Mouse (Mus musculus) neural tube, embryonic 13.5 days (tissue): Measurements from ENCODE around the gene Cdc42bpb. TPM values are rescaled to one million over a fixed set of nuclear protein-coding genes. Genes with fewer than 3 reads are reported as not detected.

ENCODE experiments used
- ATAC-seq: fragments of 200-750 bp; cut with Nextera tagmentation; 2 replicates; pipeline ENCODE4 v1.8.0; 2017; ENCODE audit warnings: low read depth, mild to moderate bottlenecking, moderate TSS enrichment, moderate library complexity
- H3K27ac ChIP-seq: fragments of 300-500 bp; sonication (generic); replicated peaks from 2 replicates; pipeline ENCODE4 v1.5.1; 2015; ENCODE audit warnings: moderate library complexity, mild to moderate bottlenecking, inconsistent platforms
- H3K27me3 ChIP-seq: fragments of 300-500 bp; sonication (generic); 2 replicates; pipeline ENCODE4 v1.6.1; 2015; ENCODE audit warnings: mild to moderate bottlenecking, inconsistent platforms
- H3K36me3 ChIP-seq: fragments of 300-500 bp; sonication (generic); 2 replicates; pipeline ENCODE4 v1.6.1; 2015; ENCODE audit warnings: mild to moderate bottlenecking, inconsistent platforms
- H3K4me1 ChIP-seq: fragments of 300-500 bp; sonication (generic); replicated peaks from 2 replicates; pipeline ENCODE4 v1.6.1; 2015; ENCODE audit warnings: inconsistent platforms
- H3K4me2 ChIP-seq: fragments of 300-500 bp; sonication (generic); 2 replicates; pipeline ENCODE4 v1.6.1; 2015; ENCODE audit warnings: inconsistent platforms, mild to moderate bottlenecking, moderate library complexity
- H3K4me3 ChIP-seq: fragments of 300-500 bp; sonication (generic); 2 replicates; pipeline ENCODE4 v1.5.1; 2015; ENCODE audit warnings: mild to moderate bottlenecking, inconsistent platforms
- H3K9ac ChIP-seq: fragments of 300-500 bp; sonication (generic); 2 replicates; pipeline ENCODE4 v1.6.1; 2015; ENCODE audit warnings: moderate library complexity, mild to moderate bottlenecking, inconsistent platforms
- H3K9me3 ChIP-seq: fragments of 300-500 bp; sonication (generic); 2 replicates; pipeline ENCODE4 v1.6.1; 2016; ENCODE audit warnings: inconsistent platforms
- WGBS: fragments of 180-500 bp; shearing (Covaris S2); methylation state at CpG from one replicate; pipeline ENCODE4 v1.1.7; 2015; 5-methylcytosine and 5-hydroxymethylcytosine counted together
- polyA plus RNA-seq: library from polyadenylated mRNA; unstranded; fragments of >200 nt; fragmentation: Nextera tagmentation; extraction: Ambion mirVana; gene quantifications from 2 replicates; pipeline ENCODE4 v1.2.1, GENCODE M21; 2015

Gene Cdc42bpb
- 34.0 and 41.4 TPM in 2 replicates for polyA plus RNA-seq

DNA sequence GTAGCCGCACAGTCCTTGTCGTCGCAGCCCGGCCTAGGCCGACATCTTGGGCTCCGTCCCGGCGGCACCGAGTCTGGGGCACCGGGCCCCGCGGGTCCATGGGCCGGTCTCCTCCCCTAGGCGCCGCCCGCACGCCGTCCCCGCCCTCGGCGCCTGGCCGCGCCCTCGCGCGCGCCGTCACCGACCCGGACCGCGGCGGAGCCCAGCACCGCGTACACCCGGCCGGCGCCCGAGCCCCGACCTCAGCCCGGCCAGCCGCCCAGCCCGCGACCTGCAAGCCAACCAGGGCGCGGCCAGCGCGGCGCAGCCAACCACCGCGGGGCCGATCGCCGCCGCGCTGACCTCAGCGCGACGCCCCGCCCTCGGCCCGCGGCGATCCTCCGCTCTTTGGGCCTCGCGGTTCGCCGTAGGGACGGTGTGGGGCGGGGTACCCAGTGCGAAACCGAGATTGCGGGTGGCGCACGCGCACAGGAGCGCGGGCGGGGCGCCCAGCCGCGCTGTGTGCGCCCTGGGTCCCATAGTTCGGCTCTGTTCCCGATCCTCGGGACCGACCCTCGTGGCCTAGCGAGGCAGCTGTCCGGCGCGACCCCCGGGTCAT is at the start of gene Cdc42bpb:
Cdc42bpb (minus strand) TSS at position 343 of the 598 bp plus-strand sequence.
- Histone ChIP-seq H3K4me3 (peak within 1 kb of the TSS; percentile 99), H3K9me3 (no peaks in the 10 kb centered on the region), H3K27ac (peak within 1 kb of the TSS; percentile 96), H3K4me1 (peaks cover 35% of the 10 kb centered on the region), H3K9ac (peak within 1 kb of the TSS; percentile 94), H3K27me3 (no peaks in the 10 kb centered on the region), H3K36me3 (no peaks in the 10 kb centered on the region), H3K4me2 (peak within 1 kb of the TSS; percentile 85)
- under 1% methylated on average over 79 of the region's 94 CpGs for WGBS
- ATAC-seq, result peak; percentile 97

DNA sequence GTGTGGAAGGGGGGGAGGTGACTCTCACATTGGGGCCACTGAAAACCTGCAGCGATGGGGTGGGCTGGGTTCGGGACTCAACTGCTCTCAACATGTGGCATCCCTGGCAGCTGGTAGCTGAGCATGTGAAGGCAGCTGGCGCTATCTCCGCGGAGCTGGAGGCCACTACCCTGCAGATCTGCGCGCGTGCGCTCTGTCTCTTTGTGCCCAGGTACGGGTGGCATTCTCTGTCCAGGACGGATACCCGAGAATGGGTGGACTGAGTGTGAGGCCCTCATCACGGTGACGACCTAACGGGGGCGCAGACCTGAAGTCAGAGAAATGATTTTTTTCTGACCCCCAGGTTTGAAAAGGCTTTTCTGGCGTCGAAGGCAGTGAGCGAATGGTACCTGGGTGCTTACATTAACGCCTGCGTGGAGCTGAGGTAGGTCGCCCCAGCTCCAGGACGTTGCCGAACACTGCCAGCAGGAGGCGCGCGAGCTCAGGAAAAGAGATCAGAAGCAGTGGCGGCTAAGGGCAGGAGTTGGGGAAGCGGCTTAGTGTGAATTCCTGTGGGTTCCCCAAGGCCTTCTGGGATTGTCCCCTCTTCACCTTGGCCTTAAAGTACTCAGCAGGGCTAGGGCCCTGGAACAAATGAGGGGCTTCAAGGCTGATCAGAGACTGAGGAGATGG is 48.4 kb upstream of the Cdc42bpb start:
- Histone ChIP-seq H3K9me3 (no peaks in the 10 kb centered on the region), H3K4me2 (peak overlapping the region; percentile 24; the same call in 1 of the 2 replicates), H3K4me1 (peaks cover 54% of the 10 kb centered on the region), H3K27me3 (peaks cover 97% of the 10 kb centered on the region), H3K9ac (no peak overlapping the region), H3K36me3 (no peaks in the 10 kb centered on the region), H3K4me3 (no peak overlapping the region), H3K27ac (no peak overlapping the region)
- 17% methylated on average over 29 of the region's 29 CpGs for WGBS
- ATAC-seq, result 0 out of 2 replicates have a peak, but pooled peaks have one; percentile 51

DNA sequence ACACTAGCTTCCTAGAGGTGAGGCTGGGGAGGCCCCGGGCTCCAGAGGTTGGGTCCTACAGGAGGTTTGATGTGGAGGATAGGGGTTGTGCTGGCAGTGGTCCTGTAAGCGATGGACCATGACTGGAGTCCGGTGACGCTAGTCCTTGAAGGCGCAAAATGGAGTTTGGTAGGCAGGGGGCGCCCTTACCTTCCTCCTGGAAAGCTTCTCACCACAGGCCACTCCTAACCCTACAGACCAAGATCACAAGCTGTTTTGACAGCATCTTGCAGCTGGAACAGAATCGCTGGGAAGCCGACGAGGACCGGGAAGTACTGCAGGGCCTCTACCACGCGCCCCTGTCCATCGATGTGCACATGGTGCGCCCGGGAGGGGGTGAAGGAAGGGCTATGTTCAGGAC is 47.7 kb upstream of the Cdc42bpb start:
- H3K36me3 ChIP-seq, result no peaks in the 10 kb centered on the region
- no peak overlapping the region for H3K4me3 ChIP-seq
- ATAC-seq, result 0 out of 2 replicates have a peak, but pooled peaks have one; percentile 17
- H3K9me3 ChIP-seq, result no peaks in the 10 kb centered on the region
- no peak overlapping the region for H3K27ac ChIP-seq
- H3K9ac ChIP-seq, result no peak overlapping the region
- WGBS, result 4% methylated on average over 15 of the region's 15 CpGs
- no peak overlapping the region for H3K4me2 ChIP-seq
- peaks cover 96% of the 10 kb centered on the region for H3K27me3 ChIP-seq
- H3K4me1 ChIP-seq, result peaks cover 49% of the 10 kb centered on the region

DNA sequence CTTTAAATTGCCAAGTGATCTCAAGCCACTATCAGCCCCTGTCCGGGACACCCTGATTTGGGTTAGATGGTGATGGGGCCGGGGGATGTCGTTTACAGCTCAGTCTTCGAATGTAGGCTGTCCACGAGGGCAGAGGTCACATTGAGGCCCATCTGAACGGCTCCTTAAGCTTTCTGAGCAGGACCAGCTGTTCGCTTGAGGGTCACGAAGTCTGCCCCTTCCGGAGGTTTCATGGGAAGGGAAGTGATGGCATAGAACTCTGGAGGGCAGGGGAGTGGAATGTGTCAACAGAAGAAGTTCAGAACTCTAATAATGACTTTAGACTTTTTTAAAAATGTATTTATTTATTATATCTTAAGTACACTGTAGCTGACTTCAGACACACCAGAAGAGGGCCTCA is 47.0 kb upstream of the Cdc42bpb start:
- Histone ChIP-seq H3K27me3 (peaks cover 95% of the 10 kb centered on the region), H3K36me3 (no peaks in the 10 kb centered on the region), H3K9ac (no peak overlapping the region), H3K4me2 (no peak overlapping the region), H3K9me3 (no peaks in the 10 kb centered on the region), H3K4me3 (no peak overlapping the region), H3K27ac (no peak overlapping the region), H3K4me1 (peaks cover 44% of the 10 kb centered on the region)
- 21% methylated on average over 9 of the region's 9 CpGs for WGBS
- ATAC-seq, result no peak

DNA sequence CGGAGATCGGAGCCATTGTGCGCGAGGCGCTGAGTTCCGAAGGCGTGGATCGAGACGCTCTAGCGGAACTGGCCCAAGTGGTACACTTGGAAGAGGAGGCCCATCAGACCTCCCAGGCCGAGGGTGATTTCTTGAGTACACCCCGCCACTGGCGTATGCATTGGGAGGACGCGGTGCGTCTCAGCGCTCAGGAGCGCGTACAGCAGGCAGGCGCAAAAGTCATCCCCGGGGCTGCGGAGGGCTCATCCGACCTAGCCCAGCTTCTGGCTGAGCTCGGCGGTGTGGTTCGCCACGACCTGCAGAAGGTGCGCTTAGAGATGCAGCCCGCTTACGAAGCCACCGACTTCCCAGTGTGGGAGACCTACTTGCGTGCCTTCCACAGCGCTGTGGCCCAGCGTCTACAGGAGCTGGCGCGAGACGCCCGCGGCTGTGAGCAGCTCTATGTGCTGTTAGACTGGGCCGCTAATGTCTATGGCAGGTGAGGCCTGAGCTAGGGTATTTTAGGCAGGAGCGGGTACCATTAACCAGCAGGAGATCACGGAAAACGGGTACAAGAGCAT is 46.1 kb upstream of the Cdc42bpb start:
- H3K27me3 ChIP-seq, result peaks cover 96% of the 10 kb centered on the region
- no peaks in the 10 kb centered on the region for H3K9me3 ChIP-seq
- H3K4me3 ChIP-seq, result peak overlapping the region; percentile 30
- no peaks in the 10 kb centered on the region for H3K36me3 ChIP-seq
- no peak overlapping the region for H3K27ac ChIP-seq
- peak overlapping the region; percentile 54 for H3K4me2 ChIP-seq
- H3K4me1 ChIP-seq, result peaks cover 35% of the 10 kb centered on the region
- WGBS, result 2% methylated on average over 43 of the region's 43 CpGs
- peak overlapping the region; percentile 52; the same call in 1 of the 2 replicates for H3K9ac ChIP-seq
- no peak for ATAC-seq

DNA sequence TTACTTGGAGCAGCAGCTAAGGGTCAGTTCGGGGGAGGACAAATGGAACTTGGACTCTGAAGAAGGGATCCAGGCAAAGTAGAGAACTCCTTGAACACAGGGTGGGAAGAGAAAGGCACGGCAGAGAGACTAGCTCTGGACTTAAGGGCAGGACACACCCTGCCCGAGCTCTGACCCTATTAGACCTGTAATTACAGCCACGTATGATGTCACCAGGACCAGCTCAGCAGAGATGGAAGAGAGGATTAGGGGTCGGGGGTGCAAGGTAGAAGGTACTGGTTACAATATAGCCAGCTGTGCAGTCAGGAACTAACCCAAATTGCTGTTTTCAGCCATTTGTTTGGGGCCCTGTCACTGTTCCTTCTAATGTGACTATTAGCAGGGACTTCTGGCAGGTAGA is 45.3 kb upstream of the Cdc42bpb start:
- Histone ChIP-seq H3K27me3 (peaks cover 94% of the 10 kb centered on the region), H3K4me1 (peaks cover 27% of the 10 kb centered on the region), H3K9ac (no peak overlapping the region), H3K36me3 (no peaks in the 10 kb centered on the region), H3K9me3 (no peaks in the 10 kb centered on the region), H3K4me2 (no peak overlapping the region; the same call in 1 of the 2 replicates), H3K27ac (no peak overlapping the region), H3K4me3 (no peak overlapping the region)
- 31% methylated on average over 5 of the region's 5 CpGs for WGBS
- no peak for ATAC-seq

DNA sequence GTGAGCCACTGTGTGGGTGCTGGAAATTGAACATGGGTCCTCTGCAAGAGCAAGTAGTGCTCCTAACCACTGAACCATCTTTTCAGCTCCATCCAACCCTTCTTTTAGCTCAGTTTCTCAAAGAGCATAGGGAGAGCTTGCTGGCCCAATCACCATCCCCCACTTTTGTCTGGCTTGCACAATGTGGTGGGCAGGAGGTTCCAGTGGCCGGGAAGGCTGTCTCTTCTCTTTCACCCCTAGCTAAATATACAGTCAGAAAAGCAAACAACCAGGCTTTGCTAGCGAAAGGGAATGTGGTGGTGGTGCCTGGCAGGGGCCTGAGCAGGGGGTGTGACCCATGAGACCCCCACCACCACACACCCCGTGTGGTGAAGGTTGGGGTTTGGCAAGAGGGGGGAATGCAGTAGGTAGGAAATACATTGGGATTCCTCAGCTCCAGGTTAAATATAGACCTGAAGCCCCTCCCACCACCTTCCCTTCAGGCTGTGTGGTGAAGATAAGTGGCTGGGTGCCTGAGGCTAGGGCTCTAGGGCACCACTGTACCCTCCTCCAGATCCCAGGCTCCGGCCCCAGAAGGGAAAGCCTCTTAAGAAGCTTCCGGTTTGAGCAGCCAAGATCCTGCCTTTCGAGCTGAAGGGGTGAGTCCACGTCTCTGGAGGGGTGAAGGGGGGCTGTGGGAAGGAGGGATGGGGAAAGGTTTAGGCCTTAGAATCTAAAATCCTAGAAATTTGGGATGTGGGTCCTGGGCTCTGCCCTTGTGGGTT is 43.6 kb upstream of the Cdc42bpb start:
- peaks cover 90% of the 10 kb centered on the region for H3K27me3 ChIP-seq
- H3K4me1 ChIP-seq, result peaks cover 36% of the 10 kb centered on the region
- no peak overlapping the region for H3K27ac ChIP-seq
- 53% methylated on average over 7 of the region's 7 CpGs for WGBS
- H3K4me2 ChIP-seq, result no peak overlapping the region
- no peak for ATAC-seq
- no peak overlapping the region for H3K4me3 ChIP-seq
- no peaks in the 10 kb centered on the region for H3K9me3 ChIP-seq
- no peaks in the 10 kb centered on the region for H3K36me3 ChIP-seq
- H3K9ac ChIP-seq, result no peak overlapping the region

DNA sequence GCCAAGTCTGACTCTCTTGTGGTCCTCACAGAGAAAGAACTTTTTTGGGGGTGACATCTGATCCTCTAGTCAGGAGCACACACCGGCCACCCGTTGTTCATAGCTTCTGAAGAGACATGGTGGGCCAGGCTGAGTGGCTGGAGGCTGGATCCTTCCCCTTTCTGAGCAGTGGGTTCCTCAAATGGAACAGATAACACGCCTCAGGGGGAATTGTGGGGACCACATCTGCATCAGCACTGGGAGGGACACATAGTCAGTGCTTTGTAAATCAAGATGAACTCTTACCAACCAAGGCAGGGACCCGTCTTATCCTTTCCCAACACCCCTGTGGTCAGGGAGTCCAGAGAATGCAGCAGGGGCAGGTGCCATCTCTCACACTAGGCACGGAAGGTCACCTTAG is 42.4 kb upstream of the Cdc42bpb start:
- no peak overlapping the region for H3K9ac ChIP-seq
- no peak overlapping the region for H3K27ac ChIP-seq
- H3K36me3 ChIP-seq, result no peaks in the 10 kb centered on the region
- no peak overlapping the region for H3K4me2 ChIP-seq
- H3K4me1 ChIP-seq, result peaks cover 26% of the 10 kb centered on the region
- no peak overlapping the region for H3K4me3 ChIP-seq
- ATAC-seq, result no peak
- WGBS, result 79% methylated on average over 5 of the region's 5 CpGs
- H3K27me3 ChIP-seq, result peaks cover 78% of the 10 kb centered on the region
- no peaks in the 10 kb centered on the region for H3K9me3 ChIP-seq

DNA sequence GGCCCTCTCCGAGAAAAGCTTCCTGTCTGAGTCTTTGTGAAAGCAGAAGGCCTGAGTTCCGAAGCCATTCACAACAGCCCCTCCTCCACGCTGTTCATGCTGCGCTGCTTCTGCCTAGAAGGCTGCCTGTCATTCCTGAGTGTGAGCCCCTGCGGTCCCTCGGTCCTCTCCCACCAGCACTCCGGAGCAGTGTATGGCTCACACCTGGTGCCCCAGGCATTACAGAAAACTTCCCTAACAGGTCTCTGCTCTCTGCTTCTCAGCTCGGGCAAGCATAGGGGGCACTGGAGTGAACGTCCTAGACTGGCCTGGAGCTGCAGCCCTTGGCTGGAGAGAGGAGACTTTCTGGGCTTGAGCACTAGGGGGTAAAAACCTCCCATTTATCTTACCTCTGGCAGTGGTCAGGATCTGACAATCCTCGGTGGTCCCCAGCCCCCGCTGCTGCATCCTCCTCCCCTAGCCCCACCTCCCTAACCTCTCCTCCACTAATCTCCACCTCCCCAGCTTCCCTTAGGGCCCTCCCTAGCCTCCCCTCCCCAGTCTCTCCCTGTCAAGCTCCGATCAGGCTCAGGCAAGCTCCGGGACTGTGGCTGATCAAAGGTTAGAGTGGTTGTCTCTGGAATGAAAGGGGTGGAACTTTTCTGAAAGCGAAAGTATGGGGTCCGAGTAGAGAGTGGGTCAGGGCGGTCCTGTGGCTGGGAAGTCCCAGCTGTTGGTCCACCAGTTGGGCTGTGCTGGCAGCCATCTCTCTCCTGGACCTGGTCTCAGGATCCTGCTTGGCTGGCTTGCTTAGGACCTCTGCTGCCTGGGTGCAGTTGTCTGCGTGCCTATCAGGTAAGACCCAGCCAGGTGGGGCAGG is 39.6 kb upstream of the Cdc42bpb start, which contains the start of gene Exoc3l4:
Exoc3l4 (plus strand) TSS at position 97 of the 859 bp plus-strand sequence.
- no peaks in the 10 kb centered on the region for H3K36me3 ChIP-seq
- no peak within 1 kb of the TSS for H3K27ac ChIP-seq
- H3K4me3 ChIP-seq, result peak within 1 kb of the TSS; percentile 16; the same call in 1 of the 2 replicates
- no peaks in the 10 kb centered on the region for H3K9me3 ChIP-seq
- H3K4me2 ChIP-seq, result peak within 1 kb of the TSS; percentile 45
- WGBS, result 3% methylated on average over 17 of the region's 17 CpGs
- peaks cover 23% of the 10 kb centered on the region for H3K4me1 ChIP-seq
- H3K27me3 ChIP-seq, result peaks cover 50% of the 10 kb centered on the region
- no peak for ATAC-seq
- H3K9ac ChIP-seq, result peak within 1 kb of the TSS; percentile 49; the same call in 1 of the 2 replicates

DNA sequence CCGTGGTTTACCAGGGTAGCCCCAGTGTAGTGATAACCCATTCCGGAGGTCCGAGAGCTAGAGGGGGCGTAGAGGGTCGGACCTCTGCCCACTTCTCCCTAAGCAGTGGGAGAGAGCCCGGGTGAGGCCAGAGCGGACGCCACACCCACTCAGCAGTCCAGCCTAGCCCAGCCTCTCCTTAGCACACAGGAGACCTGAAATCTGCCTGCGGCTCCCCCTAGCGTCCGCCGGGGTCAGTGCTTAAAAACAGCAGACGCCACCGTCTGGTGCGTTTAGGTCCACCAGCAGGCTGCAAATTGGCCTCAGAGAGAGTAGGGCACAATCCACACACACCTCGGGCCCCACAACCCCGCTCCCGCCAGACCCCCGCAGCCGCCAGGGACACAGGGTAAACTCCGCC is 35.8 kb upstream of the Cdc42bpb start:
- peaks cover 48% of the 10 kb centered on the region for H3K27me3 ChIP-seq
- peaks cover 41% of the 10 kb centered on the region for H3K4me1 ChIP-seq
- peak overlapping the region; percentile 56 for H3K4me2 ChIP-seq
- ATAC-seq, result peak; percentile 80
- peak overlapping the region; percentile 33 for H3K4me3 ChIP-seq
- WGBS, result under 1% methylated on average over 21 of the region's 21 CpGs
- H3K9me3 ChIP-seq, result no peaks in the 10 kb centered on the region
- no peaks in the 10 kb centered on the region for H3K36me3 ChIP-seq
- peak overlapping the region; percentile 52 for H3K9ac ChIP-seq
- H3K27ac ChIP-seq, result no peak overlapping the region

DNA sequence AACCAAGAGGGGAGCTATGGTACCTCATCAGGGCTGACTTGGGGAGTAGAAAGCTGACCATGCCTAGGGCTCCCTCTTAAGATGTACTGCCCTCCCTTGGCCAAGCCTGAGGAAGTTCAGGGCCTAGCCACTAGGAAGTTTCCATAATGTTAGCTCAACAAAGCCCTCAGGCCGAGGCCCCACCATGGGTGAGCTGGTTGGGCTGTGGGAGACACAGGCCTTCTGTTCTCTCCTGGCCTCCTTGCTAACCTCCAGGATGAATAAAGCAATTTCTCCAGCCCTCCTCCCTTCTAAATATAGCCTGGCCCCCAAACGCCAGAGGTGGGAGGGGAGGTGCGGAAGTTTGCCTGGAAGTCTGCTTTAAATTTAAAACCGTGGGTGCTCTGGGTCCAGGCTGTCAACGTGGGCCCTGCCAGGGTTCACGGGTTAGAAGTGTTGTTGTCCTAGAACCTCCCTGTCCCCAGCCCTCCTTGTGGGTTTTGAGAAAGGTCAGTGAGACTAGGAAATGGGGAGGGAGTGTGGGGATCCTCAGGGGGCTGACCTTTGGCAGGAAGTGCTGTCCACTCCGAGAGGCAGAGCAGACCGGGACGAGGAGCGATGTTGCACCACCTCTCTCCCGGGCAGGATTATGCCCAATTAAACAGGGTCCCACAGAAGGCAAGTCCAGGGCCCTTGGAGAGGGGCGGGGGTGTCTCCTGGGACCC is 35.2 kb upstream of the Cdc42bpb start:
- no peak for ATAC-seq
- Histone ChIP-seq H3K27me3 (peaks cover 48% of the 10 kb centered on the region), H3K36me3 (no peaks in the 10 kb centered on the region), H3K4me3 (peak overlapping the region; percentile 33), H3K4me2 (peak overlapping the region; percentile 56), H3K27ac (no peak overlapping the region), H3K9ac (peak overlapping the region; percentile 52), H3K4me1 (peaks cover 40% of the 10 kb centered on the region), H3K9me3 (no peaks in the 10 kb centered on the region)
- WGBS, result 21% methylated on average over 12 of the region's 12 CpGs
